Mouse (Mus musculus) cerebellum, adult 18-20 months (tissue): ENCODE data around the gene Top2b.

Source experiments
- DNase-seq, 2 experiments: peaks; one replicate each; pipeline ENCODE4 v3.0.0; 2021

Top2b gene

GRCm38 (mm10) chr14:16427569-16427968, 62.6 kb downstream of the Top2b start:
- no peak for DNase-seq

- DNase-seq = no peak
These were observed 67.0 kb downstream of the Top2b start for GRCm38 (mm10) chr14:16431941-16432499.

GRCm38 (mm10) chr14:16432550-16432949, 67.6 kb downstream of the Top2b start:
- DNase-seq = no peak

GRCm38 (mm10) chr14:16433206-16433605, 68.2 kb downstream of the Top2b start:
- no peak for DNase-seq

- DNase-seq = peak; percentile 54 to 71
These were observed 69.6 kb downstream of the Top2b start for GRCm38 (mm10) chr14:16434396-16435171.

GRCm38 (mm10) chr14:16437386-16437785, 72.4 kb downstream of the Top2b start:
- DNase-seq = no peak

GRCm38 (mm10) chr14:16439385-16440126, 74.6 kb downstream of the Top2b start:
- no peak for DNase-seq

- no peak for DNase-seq
These were observed 79.9 kb downstream of the Top2b start for GRCm38 (mm10) chr14:16444859-16445258.

- DNase-seq = no peak
These were observed 82.6 kb downstream of the Top2b start for GRCm38 (mm10) chr14:16447587-16447986.

GRCm38 (mm10) chr14:16448269-16448987, 83.4 kb downstream of the Top2b start:
- no peak for DNase-seq

- DNase-seq = no peak
These were observed 113.8 kb downstream of the Top2b start for GRCm38 (mm10) chr14:16478606-16479323.

GRCm38 (mm10) chr14:16479521-16479920, 114.5 kb downstream of the Top2b start:
- DNase-seq = no peak

- DNase-seq = no peak
These were observed 115.6 kb downstream of the Top2b start for GRCm38 (mm10) chr14:16480621-16481020.

GRCm38 (mm10) chr14:16483656-16484380, 118.8 kb downstream of the Top2b start:
- peak; percentile 24 to 28 for DNase-seq
